Mouse (Mus musculus) CD8-positive naive resting alpha-beta T cell, adult 2 months (primary cell): ENCODE results near the gene Pecam1.
"Not testable (repeated sequence)": the region's sequence is repeated elsewhere in the genome, so short reads cannot be mapped to it uniquely, and the experiment has no call there.

Source experiments
- DNase-seq, 2 experiments: peaks; one replicate each; pipeline ENCODE4 v3.0.0; 2022; ENCODE audit warnings: low read depth in 2 of 2, low spot score in 2 of 2

Pecam1 gene

GRCm38 (mm10) chr11:106736614-106737013 lies 13.8 kb downstream of the Pecam1 start:
- DNase-seq, result no peak

DNA sequence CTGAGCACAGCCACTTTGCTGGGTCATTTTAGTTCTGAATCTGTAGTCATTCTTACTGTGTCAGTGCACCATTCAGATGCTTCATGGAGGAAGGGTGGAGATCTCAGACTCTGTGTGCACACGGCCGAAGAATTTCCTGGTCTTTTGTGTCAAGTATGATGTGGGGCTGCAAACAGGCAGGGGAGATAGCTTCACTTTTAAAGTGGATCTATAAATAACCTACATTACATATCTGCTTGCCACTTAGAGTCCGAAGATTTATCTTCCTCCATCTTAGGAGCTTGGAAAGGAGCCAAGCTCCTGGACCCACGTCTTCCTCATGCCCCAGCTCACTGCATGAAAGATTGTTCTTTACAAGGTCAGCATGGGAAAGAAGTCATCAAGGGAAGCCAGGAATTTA lies 19.7 kb downstream of the Pecam1 start:
- DNase-seq, result no peak

DNA sequence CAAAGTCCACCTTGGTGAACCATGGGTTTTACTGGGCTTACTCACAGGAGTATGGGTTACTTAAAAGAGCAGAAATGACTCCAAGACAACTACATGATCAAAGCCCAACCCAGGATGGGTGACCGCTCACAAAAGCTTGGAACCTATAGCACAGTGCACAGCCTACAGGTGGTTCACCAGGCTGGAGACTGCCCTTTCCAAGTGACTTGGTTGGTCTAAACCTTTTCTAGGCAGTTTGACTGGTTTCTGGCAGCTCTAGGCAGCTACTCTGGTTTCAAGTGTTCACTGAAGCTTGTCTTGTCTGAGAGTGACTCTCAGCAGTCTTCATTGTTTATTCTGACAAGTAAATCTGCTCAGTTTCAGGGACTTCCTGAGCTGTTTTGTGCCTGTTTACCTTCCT lies 20.8 kb downstream of the Pecam1 start:
- DNase-seq, result no peak

GRCm38 (mm10) chr11:106728402-106729366 lies 21.7 kb downstream of the Pecam1 start:
- DNase-seq, result no peak

GRCm38 (mm10) chr11:106727967-106728366 lies 22.5 kb downstream of the Pecam1 start:
- DNase-seq, result no peak

DNA sequence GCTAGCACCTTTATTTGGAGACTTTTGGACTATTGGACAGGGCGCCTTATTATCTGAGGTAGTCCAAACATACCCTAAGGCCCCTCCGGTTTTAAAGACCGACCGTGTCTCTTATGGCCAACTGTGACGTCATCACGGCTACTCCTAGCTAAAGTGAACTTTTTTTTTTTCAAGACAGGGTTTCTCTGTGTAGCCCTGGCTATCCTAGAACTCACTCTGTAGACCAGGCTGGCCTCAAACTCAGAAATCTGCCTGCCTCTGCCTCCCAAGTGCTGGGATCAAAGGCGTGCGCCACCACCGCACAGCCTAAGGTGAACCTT lies 25.6 kb downstream of the Pecam1 start:
- DNase-seq, result not testable (repeated sequence)

GRCm38 (mm10) chr11:106724176-106724915 lies 26.1 kb downstream of the Pecam1 start:
- DNase-seq, result no peak

DNA sequence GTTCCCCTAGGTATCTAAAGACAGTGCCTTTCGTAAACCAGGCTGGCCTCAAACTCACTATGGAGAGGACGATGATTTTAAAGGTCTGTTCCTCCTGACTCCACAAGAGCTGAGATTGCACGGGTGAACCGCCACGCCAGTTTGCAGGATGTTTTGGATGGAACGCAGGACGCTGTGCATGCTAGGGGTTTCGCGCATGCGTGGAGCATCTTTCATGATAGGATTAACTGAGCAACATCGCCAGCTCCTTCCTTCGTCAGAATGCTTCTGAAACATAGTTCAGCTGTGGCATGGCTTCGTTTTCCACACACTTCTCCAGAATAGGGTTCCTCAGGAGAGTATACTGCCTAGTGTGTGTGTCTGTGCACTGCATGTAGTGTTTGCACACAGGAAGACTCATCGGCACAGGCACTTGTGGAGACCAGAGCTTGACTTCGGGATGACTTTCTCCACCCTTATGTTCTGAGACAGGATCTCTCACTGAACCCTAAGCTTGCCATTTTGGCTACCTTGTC lies 26.8 kb downstream of the Pecam1 start:
- no peak for DNase-seq

GRCm38 (mm10) chr11:106722831-106723361 lies 27.5 kb downstream of the Pecam1 start:
- no peak for DNase-seq

DNA sequence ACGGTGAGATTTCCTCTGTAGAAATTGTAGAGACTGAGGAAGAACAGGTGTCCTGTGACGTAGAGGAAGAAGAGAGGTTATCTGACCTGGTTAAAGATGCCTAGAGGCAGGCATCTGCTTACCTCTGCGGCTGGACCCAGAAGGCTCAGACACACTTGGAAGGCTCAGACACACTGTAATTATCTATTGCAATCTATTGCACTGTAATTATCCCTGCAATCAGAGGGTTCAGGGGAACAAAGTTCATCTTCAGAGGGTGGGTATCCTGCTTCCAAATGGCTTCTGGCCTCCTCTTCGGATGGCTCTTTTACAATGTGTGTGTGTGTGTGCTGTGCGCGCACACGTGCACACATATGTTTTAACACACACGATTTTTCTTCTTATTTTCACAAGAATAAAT lies 30.0 kb downstream of the Pecam1 start:
- DNase-seq, result no peak

GRCm38 (mm10) chr11:106716568-106716967 lies 33.9 kb downstream of the Pecam1 start:
- DNase-seq, result no peak

GRCm38 (mm10) chr11:106715066-106715465 lies 35.4 kb downstream of the Pecam1 start:
- DNase-seq, result no peak

- no peak for DNase-seq
Observed at GRCm38 (mm10) chr11:106710789-106711188, 39.6 kb downstream of the Pecam1 start.

DNA sequence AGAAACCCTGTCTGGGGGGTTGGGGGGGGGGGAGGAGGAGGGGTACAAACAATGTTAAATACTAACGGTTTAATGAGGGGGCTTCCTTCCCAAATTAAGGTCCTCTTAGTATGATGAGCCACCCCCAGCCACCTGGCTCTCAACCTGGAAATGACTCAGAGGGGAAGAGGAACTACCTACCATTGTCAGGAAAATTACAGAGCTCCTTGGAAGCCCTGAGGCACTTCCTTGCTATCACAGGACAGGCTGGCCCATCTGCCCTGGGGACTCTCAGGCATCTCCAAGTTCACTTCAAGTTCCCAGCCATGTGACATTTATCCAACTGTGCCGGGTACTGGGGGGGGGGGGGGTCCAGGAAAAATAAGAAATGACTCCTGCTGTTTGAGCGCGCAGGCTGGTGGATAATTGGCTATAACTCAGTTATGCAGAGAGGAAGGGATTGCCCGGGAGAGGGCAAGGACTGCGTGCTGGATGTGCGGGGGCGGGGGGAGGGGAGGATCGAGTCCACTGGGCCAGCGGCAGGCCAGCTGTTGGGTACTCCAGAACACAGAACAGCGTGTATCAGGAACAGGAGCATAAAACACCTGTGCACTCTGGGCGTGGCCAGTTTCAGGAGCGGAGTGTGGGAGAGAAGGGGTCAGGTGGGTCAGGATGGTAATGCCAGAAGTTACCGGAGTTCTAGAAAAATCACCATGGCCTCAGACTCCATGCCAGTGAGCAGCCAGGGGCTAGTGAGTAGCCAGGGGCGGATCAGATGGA lies 41.0 kb downstream of the Pecam1 start:
- DNase-seq, result no peak

DNA sequence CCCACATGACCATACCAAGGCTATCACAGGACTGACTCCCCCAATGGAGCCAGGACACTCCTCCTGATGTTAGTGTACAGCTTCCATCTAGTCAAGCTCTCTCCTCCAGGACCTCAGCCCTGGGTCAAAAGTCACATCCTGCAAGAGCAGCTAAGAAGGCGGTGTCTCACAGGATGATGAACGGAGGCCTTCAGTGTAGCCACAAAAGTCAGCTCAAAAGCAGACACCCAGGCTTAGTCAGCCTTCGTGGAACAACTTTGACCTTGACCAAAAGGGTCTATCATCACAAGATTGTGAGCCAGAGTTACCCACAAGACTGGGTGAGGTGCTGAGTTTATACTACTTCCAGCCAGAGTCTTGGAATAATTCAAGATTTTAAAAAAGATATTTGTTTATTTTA lies 42.6 kb downstream of the Pecam1 start:
- no peak for DNase-seq

GRCm38 (mm10) chr11:106707085-106707484 lies 43.3 kb downstream of the Pecam1 start:
- DNase-seq, result no peak

DNA sequence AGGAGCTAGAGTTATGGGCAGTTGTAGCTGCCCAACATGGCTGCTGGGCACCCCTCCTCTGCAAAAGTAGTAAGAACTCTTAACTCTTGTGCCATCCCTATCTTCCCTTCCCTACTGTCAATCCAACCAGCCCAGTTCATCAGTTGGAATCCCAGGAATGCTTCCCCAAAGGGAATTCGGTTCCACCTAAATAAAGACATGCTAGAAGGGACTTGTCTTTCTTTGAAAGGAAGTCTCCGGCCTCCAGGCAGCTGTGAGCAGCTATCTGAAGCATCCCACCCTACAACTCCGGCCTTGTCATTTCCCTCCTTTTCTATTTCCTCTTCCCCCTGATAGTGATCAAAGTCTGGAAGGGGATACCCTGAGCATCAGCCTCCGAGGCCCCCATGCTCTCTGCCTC lies 44.2 kb downstream of the Pecam1 start:
- no peak for DNase-seq

DNA sequence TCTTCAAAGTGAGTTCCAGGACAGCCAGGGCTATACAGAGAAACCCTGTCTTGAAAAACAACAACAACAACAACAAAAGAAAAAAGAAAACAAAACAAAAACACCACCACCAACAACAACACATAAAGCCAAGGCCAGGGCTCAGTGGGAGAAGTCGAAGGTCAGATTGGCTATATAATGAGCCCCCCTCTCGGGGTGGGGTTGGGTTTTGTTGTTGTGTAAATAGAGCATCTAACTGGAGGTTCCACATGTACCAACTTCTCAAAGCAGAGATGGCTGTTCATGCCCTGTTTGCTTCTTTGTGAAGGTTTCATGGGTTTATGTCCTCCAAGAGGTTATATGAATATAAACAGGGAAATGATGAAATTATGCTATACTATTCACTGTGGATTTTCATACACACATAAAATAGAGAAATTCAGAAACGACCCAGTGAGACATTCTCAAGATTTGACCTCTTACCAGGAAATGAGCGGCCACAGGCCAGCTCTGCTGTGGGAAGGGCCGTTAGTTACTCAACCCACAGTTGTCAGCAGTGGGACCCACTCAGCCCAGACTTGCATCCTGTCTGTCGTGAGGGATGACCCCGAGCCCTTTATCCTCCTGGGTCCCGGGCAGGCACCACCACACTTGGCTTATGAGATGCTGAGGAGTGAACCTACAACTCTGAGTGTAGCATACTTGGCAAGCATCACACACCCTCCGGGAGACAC lies 45.9 kb downstream of the Pecam1 start:
- DNase-seq, result no peak

GRCm38 (mm10) chr11:106703931-106704330 lies 46.5 kb downstream of the Pecam1 start:
- no peak for DNase-seq

DNA sequence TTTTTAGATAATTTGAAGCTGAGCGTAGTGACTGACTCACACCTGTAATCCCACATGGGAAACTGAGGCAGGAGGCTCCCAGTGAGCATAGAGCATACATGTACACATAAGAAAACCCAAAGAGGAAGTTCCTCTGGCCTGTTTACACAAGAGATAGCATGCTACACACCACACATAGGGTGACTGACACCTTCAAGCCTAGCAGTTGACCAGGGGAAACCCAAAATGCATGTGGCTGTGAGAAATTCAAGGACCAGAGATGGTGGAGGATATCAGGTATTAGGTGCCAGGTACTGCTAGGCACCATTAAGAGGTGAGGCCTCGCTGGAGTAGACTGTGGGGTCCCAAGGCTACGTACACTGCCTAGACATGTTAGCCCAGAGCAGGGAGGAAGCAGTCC lies 47.8 kb downstream of the Pecam1 start:
- DNase-seq, result no peak

DNA sequence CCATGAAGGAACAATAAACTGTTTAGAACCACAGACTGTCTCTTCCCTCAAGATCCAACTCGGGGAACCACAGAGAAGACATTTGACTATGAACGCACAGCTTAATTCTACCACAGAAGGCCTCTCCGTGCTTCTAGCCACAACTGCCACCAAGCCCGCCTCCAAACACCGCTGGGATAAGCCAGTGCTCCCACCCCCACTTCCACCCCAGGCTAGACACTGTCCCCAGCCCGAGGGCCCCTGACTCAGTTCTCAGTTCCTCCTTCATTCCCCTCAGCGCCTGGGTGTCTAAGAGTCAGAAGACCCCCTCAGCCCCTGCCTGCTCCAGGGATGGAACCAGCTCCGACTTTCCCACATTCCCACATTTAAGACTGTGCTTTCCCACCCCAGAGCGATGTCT lies 48.8 kb downstream of the Pecam1 start:
- no peak for DNase-seq
